ENCODE assay signal across 10 mouse cellular contexts in the genomic region with DNA sequence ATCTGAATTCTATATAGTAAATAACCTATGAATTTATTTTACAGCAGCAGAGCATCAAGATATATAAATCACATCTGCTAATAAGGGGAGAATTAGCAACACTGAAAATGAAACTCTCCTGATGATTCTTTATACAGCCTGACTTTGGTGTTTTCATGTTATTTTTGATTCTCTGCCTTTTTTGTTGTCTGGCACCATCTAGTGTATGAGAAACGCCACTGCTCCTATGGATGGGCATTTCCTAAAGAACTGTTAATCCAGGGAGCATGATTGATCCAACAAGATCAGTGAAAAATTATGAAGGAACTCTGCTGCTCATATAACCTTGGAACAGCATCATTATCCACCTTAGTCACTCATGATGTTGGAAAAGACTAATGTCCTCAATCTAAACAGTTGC. TPM values are rescaled to one million over a fixed set of nuclear protein-coding genes. Genes with fewer than 3 reads are reported as not detected.
DNase-seq lines count a peak whose midpoint lies in the region; ATAC-seq and TF ChIP-seq lines count a peak whose summit lies in the region.
"Had no signal": no experiment of that assay in that cellular context is flagged by ENCODE, and none has a peak within 500 bp of the region (broad histone marks: within the 10 kb centered on the region; RNA-seq: fewer than 3 reads in every experiment).

No protein-coding gene starts in this region.

- TF ChIP-seq POLR2A in MEL (IDR thresholded peaks at IDR 0.05; ENCODE audit: control insufficient read depth in 1 of 2, insufficient read depth in 1 of 2, low read depth in 1 of 2, low read length in 2 of 2, poor library complexity in 1 of 2) = no peak

- DNase-seq in kidney, adult 18-20 months = peak; percentile 14
- peak; percentile 66 for DNase-seq in MEL (ENCODE audit: low read depth, low spot score)
- DNase-seq in embryo, embryonic 10.5 days (ENCODE audit: low spot score) = peak; percentile 68
- DNase-seq in lung, postnatal 36 days = peak; percentile 52
- peak; percentile 26 for DNase-seq in telencephalon, adult 2 months (ENCODE audit: low read depth, low spot score)
- DNase-seq in T-cell, adult 2 months (ENCODE audit: low spot score) = no peak

- no peak for ATAC-seq in kidney, embryonic 15.5 days (replicated peaks; ENCODE audit: low FRiP score)
- ATAC-seq in inflammation-experienced regulatory T-cells, adult 6 months = peak; percentile 51

- H3K27ac ChIP-seq in kidney, embryonic 15.5 days = no peak overlapping the region
- no peak overlapping the region for H3K27ac ChIP-seq in MEL (ENCODE audit: control insufficient read depth, low read depth, low read length)
- H3K27ac ChIP-seq: embryonic facial prominence, embryonic 15.5 days; liver, embryonic 15.5 days had no signal

- H3K4me3 ChIP-seq in kidney, embryonic 15.5 days (replicated peaks) = no peak overlapping the region
- no peak overlapping the region for H3K4me3 ChIP-seq in MEL (ENCODE audit: control insufficient read depth in 1 of 2, insufficient read depth in 1 of 2, low read depth in 2 of 2, low read length in 2 of 2)
- H3K4me3 ChIP-seq: embryonic facial prominence, embryonic 15.5 days; liver, embryonic 15.5 days had no signal

- no peak overlapping the region for H3K9ac ChIP-seq in kidney, embryonic 15.5 days
- no peak overlapping the region for H3K9ac ChIP-seq in MEL (ENCODE audit: control insufficient read depth, low read depth, low read length, poor library complexity, severe bottlenecking)
- H3K9ac ChIP-seq: embryonic facial prominence, embryonic 15.5 days; liver, embryonic 15.5 days had no signal

- no peaks in the 10 kb centered on the region for H3K9me3 ChIP-seq in kidney, embryonic 15.5 days (replicated peaks)
- no peaks in the 10 kb centered on the region for H3K9me3 ChIP-seq in MEL (replicated peaks; ENCODE audit: insufficient read depth, low read length)
- H3K9me3 ChIP-seq: embryonic facial prominence, embryonic 15.5 days; liver, embryonic 15.5 days had no signal

- no peaks in the 10 kb centered on the region for H3K27me3 ChIP-seq in kidney, embryonic 15.5 days
- no peaks in the 10 kb centered on the region for H3K27me3 ChIP-seq in MEL (ENCODE audit: control insufficient read depth in 1 of 2, insufficient read depth in 2 of 2, low read length in 2 of 2)
- H3K27me3 ChIP-seq: embryonic facial prominence, embryonic 15.5 days; liver, embryonic 15.5 days had no signal

- WGBS in kidney, embryonic 15.5 days = 7% methylated on average over 1 of the region's 1 CpGs

- TF ChIP-seq EP300 in MEL (IDR thresholded peaks at IDR 0.05; ENCODE audit: low read depth in 1 of 2, low read length in 2 of 2) = no peak

- no peaks in the 10 kb centered on the region for H3K79me2 ChIP-seq in MEL (ENCODE audit: control insufficient read depth, insufficient read depth, low read length, poor library complexity)

- no peaks in the 10 kb centered on the region for H3K36me3 ChIP-seq in kidney, embryonic 15.5 days
- no peaks in the 10 kb centered on the region for H3K36me3 ChIP-seq in MEL (ENCODE audit: control insufficient read depth in 1 of 2, insufficient read depth in 2 of 2, low read length in 2 of 2)
- H3K36me3 ChIP-seq: embryonic facial prominence, embryonic 15.5 days; liver, embryonic 15.5 days had no signal

- TF ChIP-seq RAD21 in MEL (IDR thresholded peaks at IDR 0.05; ENCODE audit: low read depth, low read length) = peak; percentile 94

- TF ChIP-seq CTCF in MEL (IDR thresholded peaks at IDR 0.05 in 2 of 3, conservative IDR thresholded peaks at IDR 0.05 in 1 of 3; ENCODE audit: control insufficient read depth in 1 of 3, insufficient read depth in 1 of 3, low read depth in 2 of 3, low read length in 3 of 3, poor library complexity in 1 of 3, severe bottlenecking in 1 of 3) = peak; percentile 9 to 94 (median 70); a peak in 4 of 6 replicates

- H3K4me2 ChIP-seq in kidney, embryonic 15.5 days = no peak overlapping the region
- H3K4me2 ChIP-seq: embryonic facial prominence, embryonic 15.5 days; liver, embryonic 15.5 days had no signal

- no peaks in the 10 kb centered on the region for H3K4me1 ChIP-seq in kidney, embryonic 15.5 days
- no peaks in the 10 kb centered on the region for H3K4me1 ChIP-seq in MEL (ENCODE audit: control insufficient read depth in 1 of 2, insufficient read depth in 2 of 2, low read length in 2 of 2)
- H3K4me1 ChIP-seq: embryonic facial prominence, embryonic 15.5 days; liver, embryonic 15.5 days had no signal

TF ChIP-seq in MEL, 35 proteins besides CTCF, POLR2A, EP300 and RAD21:
- TF ChIP-seq TBP (IDR thresholded peaks at IDR 0.05; ENCODE audit: low read depth, low read length) (no peak), KAT2A (conservative IDR thresholded peaks at IDR 0.05; ENCODE audit: low read depth, low read length) (no peak), ZMIZ1 (IDR thresholded peaks at IDR 0.05; ENCODE audit: low read depth, low read length) (no peak), ETS1 (IDR thresholded peaks at IDR 0.05; ENCODE audit: low read depth, low read length) (no peak), MAFK (IDR thresholded peaks at IDR 0.05; ENCODE audit: borderline replicate concordance, low read depth, low read length) (no peak), ZKSCAN1 (IDR thresholded peaks at IDR 0.05; ENCODE audit: low read depth, low read length) (no peak), MAZ (IDR thresholded peaks at IDR 0.05; ENCODE audit: low read depth, low read length) (no peak), MYC (IDR thresholded peaks at IDR 0.05; ENCODE audit: low read depth, low read length) (no peak), USF2 (IDR thresholded peaks at IDR 0.05; ENCODE audit: borderline replicate concordance in 1 of 2, insufficient read depth in 1 of 2, low read depth in 1 of 2, low read length in 2 of 2) (no peak), E2F4 (IDR thresholded peaks at IDR 0.05; ENCODE audit: borderline replicate concordance, low read depth, low read length) (no peak), MYB (IDR thresholded peaks at IDR 0.05; ENCODE audit: low read depth, low read length) (no peak), ZC3H11A (IDR thresholded peaks at IDR 0.05; ENCODE audit: low read depth, low read length) (peak; percentile 89), TCF12 (IDR thresholded peaks at IDR 0.05; ENCODE audit: low read depth, low read length) (no peak), SMC3 (IDR thresholded peaks at IDR 0.05; ENCODE audit: low read depth, low read length) (peak; percentile 96)

RNA-seq across cellular contexts. Expression of gene Herc3, which starts 59.3 kb away (rescaled TPM):
- polyA plus RNA-seq in kidney, embryonic 15.5 days (2015; fragmentation: Nextera tagmentation; extraction: Ambion mirVana) = 8.6 and 10.2 TPM in 2 replicates
- total RNA-seq in MEL (2012; rRNA removed) = 1.9 and 3.2 TPM in 2 replicates
- 1 to 10 TPM in 1 of 2 experiments, not detected in 1; 5.7 TPM for polyA plus RNA-seq in MEL (2012; ENCODE audit: insufficient read depth in 1 of 2, insufficient read length in 2 of 2, low read depth in 1 of 2, low replicate concordance in 2 of 2, missing spikeins in 1 of 2)
- 10 to 100 TPM; 19.8 to 20.8 (median 20.1) TPM for polyA plus RNA-seq in inflammation-experienced regulatory T-cells, adult 6 months (2017; shearing (Covaris generic))
